In the genomic region with DNA sequence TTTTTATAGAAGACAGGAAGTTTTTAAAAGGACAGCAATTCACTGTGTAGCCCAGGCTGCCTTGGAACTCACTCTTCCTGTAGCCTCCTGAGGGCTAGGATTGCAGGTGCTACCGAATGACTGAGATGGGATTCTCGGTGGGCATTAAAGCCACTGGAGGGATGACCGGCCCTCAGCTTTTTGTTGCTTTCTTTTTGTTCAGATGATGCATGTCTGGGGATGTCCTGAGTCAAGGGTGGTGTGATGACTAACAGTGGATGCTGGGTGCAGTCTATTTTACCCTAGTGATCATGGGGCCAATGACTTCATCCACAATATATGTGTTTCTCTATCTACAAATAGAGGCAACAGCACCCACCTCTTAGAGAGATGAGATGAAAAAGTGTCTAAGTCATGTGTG, we compare ENCODE assay signal across 23 mouse cellular contexts. TPM values are rescaled to one million over a fixed set of nuclear protein-coding genes. Genes with fewer than 3 reads are reported as not detected.
"Had no signal": no experiment of that assay in that cellular context is flagged by ENCODE, and none has a peak within 500 bp of the region (broad histone marks: within the 10 kb centered on the region; RNA-seq: fewer than 3 reads in every experiment).

No protein-coding gene starts in this region.

- ATAC-seq: midbrain, embryonic 15.5 days had no signal

- H3K27me3 ChIP-seq: kidney, embryonic 15.5 days; liver, embryonic 15.5 days; midbrain, embryonic 15.5 days; neural tube, embryonic 13.5 days; stomach, embryonic 15.5 days had no signal

- DNase-seq: kidney, adult 2 months; kidney, postnatal 14 days; lung, embryonic 14.5 days; lung, postnatal 10 days; lung, postnatal 4 days; right cerebral cortex, postnatal 14 days; thymus, adult 2 months; thymus, postnatal 25 days had no signal

RNA-seq across cellular contexts. Expression of a gene that starts 2.7 kb away (rescaled TPM):
- total RNA-seq: layer of hippocampus, adult 8-10 months; left cerebral cortex, adult 2 months; left cerebral cortex, postnatal 14 days; monocyte, adult 5-6 weeks had no signal
- polyA plus RNA-seq: kidney, adult 2 months; kidney, embryonic 15.5 days; large intestine, adult 2 months; limb, embryonic 10.5 days; liver, embryonic 11.5 days; liver, embryonic 15.5 days; lung, embryonic 14.5 days; midbrain, embryonic 11.5 days; neural tube, embryonic 13.5 days; spleen, adult 2 months; stomach, embryonic 15.5 days; thymus, adult 2 months; urinary bladder, adult 2 months had no signal
